Mouse (Mus musculus) intestine, embryonic 14.5 days (tissue): ENCODE data around the gene Hspa4l. TPM values are rescaled to one million over a fixed set of nuclear protein-coding genes. Genes with fewer than 3 reads are reported as not detected.

ENCODE experiments used
- ATAC-seq: fragments of 200-750 bp; cut with Nextera tagmentation; replicated peaks from 2 replicates; pipeline ENCODE4 v1.8.0; 2017; ENCODE audit warnings: low read depth, moderate number of reproducible peaks, moderate TSS enrichment, moderate library complexity; ENCODE audit not compliant: low FRiP score, low TSS enrichment
- DNase-seq: peaks from one replicate; pipeline ENCODE4 v3.0.0-alpha.2; 2018; ENCODE audit warnings: low spot score
- H3K27ac ChIP-seq: fragments of 300-500 bp; sonication (generic); 2 replicates; pipeline ENCODE4 v1.5.1; 2014; ENCODE audit warnings: low read depth, mild to moderate bottlenecking, control low read depth
- H3K27me3 ChIP-seq: fragments of 300-500 bp; sonication (generic); replicated peaks from 2 replicates; pipeline ENCODE4 v1.6.1; 2014; ENCODE audit warnings: low read length, control low read depth; ENCODE audit not compliant: control insufficient read depth, insufficient read depth
- H3K36me3 ChIP-seq: fragments of 300-500 bp; sonication (generic); 2 replicates; pipeline ENCODE4 v1.6.1; 2014; ENCODE audit warnings: low read length, control low read depth; ENCODE audit not compliant: control insufficient read depth, insufficient read depth
- H3K4me1 ChIP-seq: fragments of 300-500 bp; sonication (generic); replicated peaks from 2 replicates; pipeline ENCODE4 v1.6.1; 2014; ENCODE audit warnings: low read length, control low read depth, mixed read lengths; ENCODE audit not compliant: control insufficient read depth, insufficient read depth
- H3K4me2 ChIP-seq: fragments of 300-500 bp; sonication (generic); 2 replicates; pipeline ENCODE4 v1.6.1; 2014; ENCODE audit warnings: low read length
- H3K4me3 ChIP-seq: fragments of 300-500 bp; sonication (generic); 2 replicates; pipeline ENCODE4 v1.5.1; 2014; ENCODE audit warnings: low read depth, low read length, control low read depth, mixed read lengths
- H3K9ac ChIP-seq: fragments of 300-500 bp; sonication (generic); 2 replicates; pipeline ENCODE4 v1.6.1; 2014; ENCODE audit warnings: mild to moderate bottlenecking, low read length
- H3K9me3 ChIP-seq: fragments of 300-500 bp; sonication (generic); 2 replicates; pipeline ENCODE4 v1.6.1; 2016; ENCODE audit warnings: low read length, control low read depth; ENCODE audit not compliant: control insufficient read depth
- WGBS: fragments of 180-500 bp; shearing (Covaris S2); extraction: QIAGEN DNeasy Blood & Tissue Kit; methylation state at CpG from one replicate; pipeline ENCODE4 v1.1.7; 2014; 5-methylcytosine and 5-hydroxymethylcytosine counted together
- polyA plus RNA-seq: library from polyadenylated mRNA; unstranded; fragments of >200 nt; fragmentation: Nextera tagmentation; extraction: Ambion mirVana; gene quantifications from 2 replicates; pipeline ENCODE4 v1.2.1, GENCODE M21; 2014

Hspa4l gene
- polyA plus RNA-seq, 1 experiment from 2014 or later = 11.6 TPM

GRCm38 (mm10) chr3:40744836-40745660 is 753 bp downstream of the Hspa4l start:
- Histone ChIP-seq H3K36me3 (no peaks in the 10 kb centered on the region), H3K4me1 (peaks cover 5% of the 10 kb centered on the region; the same call in 1 of the 2 replicates), H3K9me3 (no peaks in the 10 kb centered on the region), H3K9ac (peak overlapping the region; percentile 53), H3K27ac (peak overlapping the region; percentile 54), H3K27me3 (0 out of 2 replicates have a peak, but pooled peaks cover 5% of the 10 kb centered on the region), H3K4me2 (peak overlapping the region; percentile 80), H3K4me3 (peak overlapping the region; percentile 63)
- ATAC-seq (peak; percentile 96), DNase-seq (peak; percentile 93)
- under 1% methylated on average over 49 of the region's 93 CpGs for WGBS

GRCm38 (mm10) chr3:40745661-40746547 is 1.6 kb downstream of the Hspa4l start:
- 0 out of 2 replicates have a peak, but pooled peaks cover 5% of the 10 kb centered on the region for H3K27me3 ChIP-seq
- WGBS = 4% methylated on average over 37 of the region's 37 CpGs
- ATAC-seq (peak; percentile 66), DNase-seq (peak; percentile 53)
- H3K27ac ChIP-seq = peak overlapping the region; percentile 54
- H3K36me3 ChIP-seq = no peaks in the 10 kb centered on the region
- peaks cover 5% of the 10 kb centered on the region; the same call in 1 of the 2 replicates for H3K4me1 ChIP-seq
- H3K4me3 ChIP-seq = peak overlapping the region; percentile 63
- H3K9ac ChIP-seq = peak overlapping the region; percentile 53
- no peaks in the 10 kb centered on the region for H3K9me3 ChIP-seq
- peak overlapping the region; percentile 80 for H3K4me2 ChIP-seq

- 85% methylated on average over 3 of the region's 3 CpGs for WGBS
- Histone ChIP-seq H3K27me3 (no peaks in the 10 kb centered on the region), H3K4me1 (no peaks in the 10 kb centered on the region), H3K27ac (no peak overlapping the region), H3K9ac (no peak overlapping the region), H3K9me3 (no peaks in the 10 kb centered on the region), H3K4me2 (no peak overlapping the region), H3K4me3 (no peak overlapping the region), H3K36me3 (no peaks in the 10 kb centered on the region)
- DNase-seq (no peak), ATAC-seq (no peak)
Observed at GRCm38 (mm10) chr3:40760746-40761145, 16.5 kb downstream of the Hspa4l start.

GRCm38 (mm10) chr3:40761312-40761711 is 17.0 kb downstream of the Hspa4l start:
- Histone ChIP-seq H3K9ac (no peak overlapping the region), H3K27ac (no peak overlapping the region), H3K4me3 (no peak overlapping the region), H3K4me1 (no peaks in the 10 kb centered on the region), H3K9me3 (no peaks in the 10 kb centered on the region), H3K4me2 (no peak overlapping the region), H3K36me3 (no peaks in the 10 kb centered on the region), H3K27me3 (no peaks in the 10 kb centered on the region)
- ATAC-seq = no peak
- DNase-seq = no peak
- 83% methylated on average over 2 of the region's 2 CpGs for WGBS

GRCm38 (mm10) chr3:40793783-40794182 is 49.5 kb downstream of the Hspa4l start:
- no peak for ATAC-seq
- 73% methylated on average over 2 of the region's 2 CpGs for WGBS

GRCm38 (mm10) chr3:40798054-40798453 is 53.8 kb downstream of the Hspa4l start:
- Histone ChIP-seq H3K27me3 (no peaks in the 10 kb centered on the region), H3K27ac (no peak overlapping the region), H3K9me3 (no peaks in the 10 kb centered on the region), H3K4me3 (no peak overlapping the region), H3K4me2 (no peak overlapping the region), H3K9ac (no peak overlapping the region), H3K4me1 (peaks cover 7% of the 10 kb centered on the region), H3K36me3 (peaks cover 12% of the 10 kb centered on the region; the same call in 1 of the 2 replicates)
- WGBS = 64% methylated on average over 1 of the region's 1 CpGs
- no peak for DNase-seq
- ATAC-seq = no peak

More at GRCm38 (mm10) chr3:40793783-40794182, 49.5 kb downstream of the Hspa4l start:
- Histone ChIP-seq H3K36me3 (no peaks in the 10 kb centered on the region), H3K4me2 (no peak overlapping the region), H3K9me3 (no peaks in the 10 kb centered on the region), H3K4me3 (no peak overlapping the region), H3K4me1 (no peaks in the 10 kb centered on the region), H3K27ac (no peak overlapping the region), H3K9ac (no peak overlapping the region), H3K27me3 (no peaks in the 10 kb centered on the region)
- DNase-seq = no peak

GRCm38 (mm10) chr3:40798500-40798899 is 54.2 kb downstream of the Hspa4l start:
- Histone ChIP-seq H3K9ac (no peak overlapping the region), H3K27ac (no peak overlapping the region), H3K27me3 (no peaks in the 10 kb centered on the region), H3K4me2 (no peak overlapping the region), H3K36me3 (peaks cover 12% of the 10 kb centered on the region; the same call in 1 of the 2 replicates), H3K9me3 (no peaks in the 10 kb centered on the region), H3K4me1 (peaks cover 7% of the 10 kb centered on the region), H3K4me3 (no peak overlapping the region)
- DNase-seq (peak; percentile 59), ATAC-seq (no peak)
- WGBS = 42% methylated on average over 7 of the region's 7 CpGs

GRCm38 (mm10) chr3:40799530-40800372 is 55.5 kb downstream of the Hspa4l start, which contains the start of gene Plk4:
Plk4 (plus strand) TSS chr3:40800019.
- Histone ChIP-seq H3K36me3 (peaks cover 18% of the 10 kb centered on the region; the same call in 1 of the 2 replicates), H3K27ac (peak within 1 kb of the TSS; percentile 57; the same call in 1 of the 2 replicates), H3K27me3 (no peaks in the 10 kb centered on the region), H3K4me2 (peak within 1 kb of the TSS; percentile 58), H3K9me3 (no peaks in the 10 kb centered on the region), H3K4me1 (peaks cover 7% of the 10 kb centered on the region), H3K9ac (peak within 1 kb of the TSS; percentile 66), H3K4me3 (peak within 1 kb of the TSS; percentile 55)
- 3% methylated on average over 66 of the region's 66 CpGs for WGBS
- DNase-seq = peak; percentile 96
- ATAC-seq = peak; percentile 96
